ENCODE assay signal across 10 mouse cellular contexts in the genomic region with DNA sequence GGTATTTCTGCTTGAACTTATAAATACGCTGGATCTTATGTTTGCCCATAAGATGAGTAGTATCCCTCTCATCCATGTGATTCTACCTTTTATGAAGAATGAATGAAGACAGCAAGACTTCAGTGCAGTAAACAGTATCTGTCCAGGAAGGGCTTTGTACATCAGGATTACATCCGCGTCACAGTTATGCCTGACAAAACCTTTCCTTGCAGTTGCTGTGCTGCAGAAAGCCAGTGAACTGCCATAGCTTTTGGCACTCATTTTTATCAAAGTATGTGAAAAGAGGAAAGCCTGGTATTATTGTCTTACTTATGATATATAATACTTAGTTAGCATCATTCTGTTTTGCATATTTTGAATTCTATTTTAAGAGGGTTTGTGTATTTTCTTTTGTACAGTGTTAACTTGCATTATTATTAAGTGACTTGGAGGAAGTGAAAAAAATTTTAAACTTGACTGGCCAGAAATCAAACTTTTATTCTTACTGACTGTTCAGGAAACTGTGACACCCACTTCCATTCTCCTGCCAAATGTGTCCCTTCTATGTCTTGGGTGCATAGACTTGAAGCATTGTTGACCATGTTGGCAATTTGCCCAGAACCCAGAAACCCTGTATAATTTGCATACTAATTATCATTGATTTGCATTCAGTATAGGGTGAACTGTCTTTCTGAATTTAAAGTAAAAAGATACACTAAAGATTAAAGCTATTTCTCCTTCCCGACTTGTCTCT. TPM values are rescaled to one million over a fixed set of nuclear protein-coding genes. Genes with fewer than 3 reads are reported as not detected.
DNase-seq lines count a peak whose midpoint lies in the region; ATAC-seq and TF ChIP-seq lines count a peak whose summit lies in the region.
"Had no signal": no experiment of that assay in that cellular context is flagged by ENCODE, and none has a peak within 500 bp of the region (broad histone marks: within the 10 kb centered on the region; RNA-seq: fewer than 3 reads in every experiment).

No protein-coding gene starts in this region.

- H3K9ac ChIP-seq in hindbrain, embryonic 15.5 days, result no peak overlapping the region
- H3K9ac ChIP-seq in neural tube, embryonic 15.5 days (replicated peaks), result no peak overlapping the region

- peaks cover 12% of the 10 kb centered on the region for H3K4me1 ChIP-seq in hindbrain, embryonic 15.5 days (replicated peaks)
- H3K4me1 ChIP-seq in neural tube, embryonic 15.5 days, result 0 out of 2 replicates have a peak, but pooled peaks cover 6% of the 10 kb centered on the region
- H3K4me1 ChIP-seq in thymus, adult 2 months (replicated peaks; ENCODE audit: control insufficient read depth, insufficient read depth, low read length), result no peaks in the 10 kb centered on the region

- H3K4me3 ChIP-seq in hindbrain, embryonic 15.5 days, result no peak overlapping the region
- H3K4me3 ChIP-seq in neural tube, embryonic 15.5 days (replicated peaks), result no peak overlapping the region
- H3K4me3 ChIP-seq in thymus, adult 2 months (ENCODE audit: control insufficient read depth, insufficient read depth, low read length), result no peak overlapping the region

- peak overlapping the region; percentile 63 for H3K27ac ChIP-seq in hindbrain, embryonic 15.5 days (replicated peaks)
- peak overlapping the region; percentile 68 for H3K27ac ChIP-seq in neural tube, embryonic 15.5 days (replicated peaks)
- no peak overlapping the region for H3K27ac ChIP-seq in thymus, adult 2 months (ENCODE audit: control insufficient read depth, insufficient read depth, low read length)

- no peak for TF ChIP-seq CTCF in thymus, adult 2 months (IDR thresholded peaks at IDR 0.05; ENCODE audit: borderline replicate concordance, control insufficient read depth, extremely low read depth, insufficient read depth, low read length, poor library complexity)

- H3K9me3 ChIP-seq in hindbrain, embryonic 15.5 days, result no peaks in the 10 kb centered on the region
- no peaks in the 10 kb centered on the region for H3K9me3 ChIP-seq in neural tube, embryonic 15.5 days (replicated peaks)

- H3K27me3 ChIP-seq in hindbrain, embryonic 15.5 days, result no peaks in the 10 kb centered on the region
- H3K27me3 ChIP-seq in neural tube, embryonic 15.5 days (replicated peaks), result no peaks in the 10 kb centered on the region
- no peaks in the 10 kb centered on the region for H3K27me3 ChIP-seq in thymus, adult 2 months (ENCODE audit: control insufficient read depth, insufficient read depth, low read length)

- H3K36me3 ChIP-seq in hindbrain, embryonic 15.5 days, result peaks cover 5% of the 10 kb centered on the region; the same call in 1 of the 2 replicates
- H3K36me3 ChIP-seq in neural tube, embryonic 15.5 days, result 0 out of 2 replicates have a peak, but pooled peaks cover 3% of the 10 kb centered on the region
- H3K36me3 ChIP-seq in thymus, adult 2 months (ENCODE audit: control insufficient read depth, insufficient read depth, low read length), result peaks cover 15% of the 10 kb centered on the region

- DNase-seq in frontal cortex, postnatal 36 days (ENCODE audit: low spot score in 2 of 2), result peak; percentile 13 to 49
- DNase-seq in frontal cortex, postnatal 10 days (ENCODE audit: low spot score in 2 of 2), result no peak
- DNase-seq in lung, postnatal 10 days, result peak; percentile 35
- DNase-seq in lung, postnatal 25 days (ENCODE audit: low spot score), result no peak
- DNase-seq in thymus, adult 2 months, result no peak
- no peak for DNase-seq in gastrocnemius, postnatal 25 days
- DNase-seq: adrenal gland, postnatal 10 days had no signal

- ATAC-seq in hindbrain, embryonic 15.5 days (ENCODE audit: low FRiP score, low read depth), result peak; percentile 51; the same call in 1 of the 2 replicates
- no peak for ATAC-seq in neural tube, embryonic 15.5 days (ENCODE audit: low FRiP score)

- no peak overlapping the region for H3K4me2 ChIP-seq in hindbrain, embryonic 15.5 days
- H3K4me2 ChIP-seq in neural tube, embryonic 15.5 days, result no peak overlapping the region

- no peak for TF ChIP-seq POLR2A in thymus, adult 2 months (IDR thresholded peaks at IDR 0.05; ENCODE audit: control insufficient read depth, extremely low read depth, insufficient read depth, low read length, poor library complexity)

- WGBS in hindbrain, embryonic 15.5 days, result 52% methylated on average over 4 of the region's 4 CpGs
- 56% methylated on average over 4 of the region's 4 CpGs for WGBS in neural tube, embryonic 15.5 days
- 96% methylated on average over 4 of the region's 4 CpGs for WGBS in thymus, adult 2 months

RNA-seq across cellular contexts. Expression of a gene that starts 52.5 kb away (rescaled TPM):
- 0.69 and 0.81 TPM in 2 replicates for polyA plus RNA-seq in hindbrain, embryonic 15.5 days (2015; fragmentation: Nextera tagmentation; extraction: Ambion mirVana)
- 0.72 and 0.97 TPM in 2 replicates for polyA plus RNA-seq in neural tube, embryonic 15.5 days (2015; fragmentation: Nextera tagmentation; extraction: Ambion mirVana)
- polyA plus RNA-seq in thymus, adult 2 months (2012; rRNA removed), result 0.50 and 0.51 TPM in 2 replicates
- total RNA-seq in gastrocnemius, postnatal 25 days (2021), result under 1 TPM in 1 of 2 experiments, not detected in 1; 0.28 TPM
- total RNA-seq: common myeloid progenitor, adult 5-6 weeks had no signal

Comparison
In these comparisons a context has a peak if more than half of its experiments do, and no peak if none do; other contexts are left out.
1. DNase-seq: peak in frontal cortex, postnatal 36 days (2 of 2) and lung, postnatal 10 days (single experiment); none in frontal cortex, postnatal 10 days (0 of 2), lung, postnatal 25 days (single experiment), thymus, adult 2 months (single experiment) and gastrocnemius, postnatal 25 days (single experiment).